Mouse (Mus musculus) CH12.LX (cell line): ENCODE measurements at regions not wholly inside any gene's neighbourhood (a gene's known extent, or its start where the extent isn't known, plus 50 kb on each side); places are given as distances from the start of the nearest gene placed in this dataset.

Source experiments
- DNase-seq: peaks from one replicate; pipeline ENCODE4 v3.0.0-alpha.2; 2013; ENCODE audit errors: extremely low read depth
- H3K27ac ChIP-seq: 2 replicates; pipeline ENCODE4 v1.5.1; 2012; ENCODE audit warnings: low read depth, mild to moderate bottlenecking, control low read depth, moderate library complexity; ENCODE audit not compliant: insufficient read depth
- H3K27me3 ChIP-seq: replicated peaks from 2 replicates; pipeline ENCODE3; 2012; ENCODE audit warnings: inconsistent platforms
- H3K36me3 ChIP-seq, 2 experiments: replicated peaks in 1 of 2; 2 replicates each; pipeline versions ENCODE3 to v1.6.1; 2012; ENCODE audit warnings: inconsistent platforms in 1 of 2, low read length in 1 of 2, mild to moderate bottlenecking in 1 of 2, mixed read lengths in 1 of 2, moderate library complexity in 1 of 2; ENCODE audit not compliant: control insufficient read depth in 1 of 2, insufficient read depth in 1 of 2
- H3K4me1 ChIP-seq, 2 experiments: 2 replicates each; pipeline ENCODE4 v1.6.1; 2012; ENCODE audit warnings: inconsistent platforms in 1 of 2, moderate library complexity in 1 of 2; ENCODE audit not compliant: insufficient read depth in 2 of 2, control insufficient read depth in 1 of 2
- H3K4me2 ChIP-seq: 2 replicates; pipeline ENCODE4 v1.6.1; 2012; ENCODE audit warnings: low read depth, mild to moderate bottlenecking, control low read depth; ENCODE audit not compliant: poor library complexity, insufficient read depth, severe bottlenecking
- H3K4me3 ChIP-seq, 3 experiments: fragments of 150-350 bp in 1 of 3; sonication (generic) in 1 of 3; replicated peaks in 1 of 3; 2 replicates each; pipeline versions ENCODE3 to v1.5.1; 2011 to 2012; ENCODE audit warnings: low read depth in 2 of 3, low read length in 2 of 3, mild to moderate bottlenecking in 2 of 3, moderate library complexity in 2 of 3, control low read depth in 1 of 3, improper control_type of control experiment in 1 of 3, inconsistent platforms in 1 of 3, mixed read lengths in 1 of 3; ENCODE audit not compliant: poor library complexity in 1 of 3
- H3K79me2 ChIP-seq: replicated peaks from 2 replicates; pipeline ENCODE4 v1.6.1; 2012; ENCODE audit warnings: mild to moderate bottlenecking, moderate library complexity; ENCODE audit not compliant: control insufficient read depth, poor library complexity, insufficient read depth, severe bottlenecking; ENCODE audit errors: extremely low read depth
- H3K9ac ChIP-seq: 2 replicates; pipeline ENCODE4 v1.6.1; 2012; ENCODE audit warnings: low read depth, mild to moderate bottlenecking, control low read depth, moderate library complexity; ENCODE audit not compliant: insufficient read depth
- H3K9me3 ChIP-seq: replicated peaks from 2 replicates; pipeline ENCODE3; 2012; ENCODE audit warnings: low read length, inconsistent platforms, mixed read lengths
- BHLHE40 ChIP-seq: IDR thresholded peaks from 2 replicates; pipeline ENCODE4 v1.6.1; 2011; ENCODE audit warnings: mild to moderate bottlenecking, low read depth, low read length, improper control_type of control experiment
- CHD1 ChIP-seq: IDR thresholded peaks from 2 replicates; pipeline ENCODE4 v1.6.1; 2012; ENCODE audit warnings: low read depth, low read length, improper control_type of control experiment, inconsistent platforms
- CTCF ChIP-seq, 2 experiments: IDR thresholded peaks in 1 of 2; conservative IDR thresholded peaks in 1 of 2; 2 replicates each; pipeline ENCODE4 v1.5.1; 2011 to 2012; ENCODE audit warnings: low read depth in 2 of 2, low read length in 2 of 2, improper control_type of control experiment in 1 of 2, inconsistent platforms in 1 of 2, mild to moderate bottlenecking in 1 of 2, moderate library complexity in 1 of 2
- HCFC1 ChIP-seq: IDR thresholded peaks from 2 replicates; pipeline ENCODE4 v1.6.1; 2012; ENCODE audit warnings: low read depth, mild to moderate bottlenecking, inconsistent platforms, low read length, improper control_type of control experiment
- IRF4 ChIP-seq: IDR thresholded peaks from 2 replicates; pipeline ENCODE4 v1.6.1; 2014; ENCODE audit warnings: low read depth, mild to moderate bottlenecking, inconsistent platforms, low read length, improper control_type of control experiment
- JUND ChIP-seq: conservative IDR thresholded peaks from 2 replicates; pipeline ENCODE4 v1.6.1; 2011; ENCODE audit warnings: low read depth, low read length, improper control_type of control experiment
- KAT2A ChIP-seq: IDR thresholded peaks from 2 replicates; pipeline ENCODE4 v1.6.1; 2012; ENCODE audit warnings: low read length, improper control_type of control experiment, inconsistent platforms; ENCODE audit not compliant: insufficient replicate concordance
- MAX ChIP-seq: IDR thresholded peaks from 2 replicates; pipeline ENCODE4 v1.6.1; 2011; ENCODE audit warnings: low read length, improper control_type of control experiment
- MAZ ChIP-seq: IDR thresholded peaks from 2 replicates; pipeline ENCODE4 v1.6.1; 2012; ENCODE audit warnings: low read depth, mild to moderate bottlenecking, inconsistent platforms, low read length, improper control_type of control experiment, moderate library complexity
- MEF2A ChIP-seq: IDR thresholded peaks from 2 replicates; pipeline ENCODE4 v1.6.1; 2014; ENCODE audit warnings: low read depth, mild to moderate bottlenecking, inconsistent platforms, low read length, improper control_type of control experiment, borderline replicate concordance
- MXI1 ChIP-seq: IDR thresholded peaks from 2 replicates; pipeline ENCODE4 v1.6.1; 2011; ENCODE audit warnings: mild to moderate bottlenecking, low read depth, low read length, improper control_type of control experiment
- NELFE ChIP-seq: IDR thresholded peaks from 2 replicates; pipeline ENCODE4 v1.6.1; 2011; ENCODE audit warnings: low read depth, low read length, improper control_type of control experiment
- POLR2A ChIP-seq: IDR thresholded peaks from 2 replicates; pipeline ENCODE4 v1.6.1; 2011; ENCODE audit warnings: low read depth, mild to moderate bottlenecking, improper control_type of control experiment, low read length
- POLR2AphosphoS2 ChIP-seq: IDR thresholded peaks from 2 replicates; pipeline ENCODE4 v1.6.1; 2011; ENCODE audit warnings: low read depth, low read length, improper control_type of control experiment
- RAD21 ChIP-seq: IDR thresholded peaks from 2 replicates; pipeline ENCODE4 v1.6.1; 2011; ENCODE audit warnings: low read depth, mild to moderate bottlenecking, low read length, improper control_type of control experiment, moderate library complexity
- SMC3 ChIP-seq: IDR thresholded peaks from 2 replicates; pipeline ENCODE4 v1.6.1; 2011; ENCODE audit warnings: low read depth, low read length, improper control_type of control experiment
- TBP ChIP-seq: conservative IDR thresholded peaks from 2 replicates; pipeline ENCODE4 v1.6.1; 2011; ENCODE audit warnings: low read depth, low read length, improper control_type of control experiment
- UBTF ChIP-seq: IDR thresholded peaks from 2 replicates; pipeline ENCODE4 v1.6.1; 2012; ENCODE audit warnings: low read depth, mild to moderate bottlenecking, inconsistent platforms, low read length, improper control_type of control experiment, moderate library complexity
- USF1 ChIP-seq: IDR thresholded peaks from 2 replicates; pipeline ENCODE4 v1.6.1; 2014; ENCODE audit warnings: low read depth, mild to moderate bottlenecking, inconsistent platforms, low read length, improper control_type of control experiment
- ZNF384 ChIP-seq: IDR thresholded peaks from 2 replicates; pipeline ENCODE4 v1.6.1; 2012; ENCODE audit warnings: low read depth, low read length, improper control_type of control experiment, inconsistent platforms
- dilution Hi-C: fragments of 300-500 bp; cut with MboI; formaldehyde crosslinking; loops from 2 replicates; pipeline ENCODE4 v1.14.3; 2020; ENCODE audit warnings: low sequenced_read_pairs; ENCODE audit not compliant: extremely low pct_unique_long_range_greater_than_20kb, extremely low pct_ligation_motif_present
- in situ Hi-C: fragments of 300-500 bp; cut with MboI; formaldehyde crosslinking; loops from 3 replicates; pipeline ENCODE4 v1.14.3; 2019; ENCODE audit warnings: low sequenced_read_pairs, low pct_ligation_motif_present, low pct_unique_long_range_greater_than_20kb, mixed read lengths

DNA sequence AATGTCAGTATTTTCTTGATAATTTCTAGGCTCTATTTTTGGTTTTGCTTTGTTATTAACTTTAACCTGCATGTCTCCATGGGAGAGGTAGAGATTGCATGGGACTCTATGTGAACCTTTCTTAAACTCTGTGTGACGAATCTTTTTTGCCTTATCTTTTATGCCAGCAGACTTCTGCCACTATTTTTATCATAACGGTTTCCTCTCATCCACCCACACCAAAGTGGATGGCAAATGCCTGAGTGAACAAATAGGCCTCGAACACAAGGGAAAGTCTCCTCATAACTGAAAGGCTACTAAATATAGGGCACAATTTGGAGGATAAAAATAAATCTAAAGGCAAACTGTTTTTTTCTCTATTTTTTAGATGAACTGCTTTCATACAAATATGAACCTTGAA is 343.3 kb upstream of the Ctso start:
- in situ Hi-C loops, result no loop called here
- dilution Hi-C loops, result no loop called here
- no peak overlapping the region for H3K4me2 ChIP-seq

DNA sequence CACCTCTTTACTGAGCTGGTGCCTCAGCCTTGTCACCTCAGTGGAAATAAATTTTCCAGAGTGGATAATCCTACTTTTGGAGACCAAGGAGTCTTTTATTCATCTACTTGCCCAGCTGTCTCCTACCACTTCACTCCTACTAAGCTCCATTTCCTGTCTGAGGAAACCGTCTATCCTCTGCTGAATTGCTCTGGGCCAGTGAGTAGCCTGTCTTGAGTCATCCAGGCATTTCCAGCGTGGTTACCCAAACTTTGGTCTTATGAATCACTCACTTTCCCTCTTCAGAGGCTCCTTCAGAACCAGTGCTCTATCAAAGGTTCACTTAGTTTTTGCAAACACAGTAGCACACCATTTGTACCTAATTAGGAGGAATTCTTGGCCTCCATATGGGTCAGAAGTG is 303.2 kb upstream of the Ctso start:
- no peak for TF ChIP-seq NELFE
- TF ChIP-seq BHLHE40, result no peak
- TF ChIP-seq JUND, result no peak
- TF ChIP-seq POLR2AphosphoS2, result no peak
- no peak for TF ChIP-seq HCFC1
- no peak for TF ChIP-seq IRF4
- no peak for TF ChIP-seq USF1
- H3K4me1 ChIP-seq, result no peaks in the 10 kb centered on the region; a peak in 1 of 4 replicates
- no peaks in the 10 kb centered on the region for H3K27me3 ChIP-seq
- H3K36me3 ChIP-seq, result no peaks in the 10 kb centered on the region
- H3K9me3 ChIP-seq, result no peaks in the 10 kb centered on the region
- H3K9ac ChIP-seq, result no peak overlapping the region
- in situ Hi-C loops (no loop called here), dilution Hi-C loops (no loop called here)
- no peak overlapping the region for H3K4me3 ChIP-seq
- H3K27ac ChIP-seq, result no peak overlapping the region
- DNase-seq, result peak; percentile 5
- no peak overlapping the region for H3K4me2 ChIP-seq
- no peaks in the 10 kb centered on the region for H3K79me2 ChIP-seq

More for the DNA sequence above, 343.3 kb upstream of the Ctso start:
- Histone ChIP-seq H3K4me1 (no peaks in the 10 kb centered on the region), H3K27ac (no peak overlapping the region), H3K9me3 (no peaks in the 10 kb centered on the region), H3K36me3 (no peaks in the 10 kb centered on the region), H3K4me3 (no peak overlapping the region), H3K9ac (no peak overlapping the region), H3K79me2 (no peaks in the 10 kb centered on the region), H3K27me3 (no peaks in the 10 kb centered on the region)
- DNase-seq, result no peak
- TF ChIP-seq ZNF384, result no peak
- TF ChIP-seq KAT2A, result no peak
- TF ChIP-seq IRF4, result no peak
- TF ChIP-seq NELFE, result no peak
- no peak for TF ChIP-seq POLR2A
- no peak for TF ChIP-seq SMC3

DNA sequence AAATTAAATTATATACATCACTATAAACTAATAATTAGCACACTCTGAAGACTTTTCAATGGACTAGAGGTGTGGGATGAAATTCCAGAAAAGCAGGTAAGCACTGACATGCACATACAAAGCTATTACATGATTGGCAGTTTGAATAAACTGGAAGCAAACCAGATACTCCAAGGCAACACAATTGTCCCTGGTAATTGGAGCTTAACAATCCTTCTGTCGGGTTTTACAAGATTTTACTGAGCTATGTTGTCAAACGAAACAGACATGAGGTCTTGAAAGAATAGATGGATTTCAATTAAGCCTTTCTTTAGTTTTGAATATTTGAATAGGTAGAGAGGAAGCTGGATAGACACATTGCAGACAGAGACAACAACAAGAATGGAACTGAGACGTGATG is 273.9 kb upstream of the Ctso start:
- Histone ChIP-seq H3K27ac (no peak overlapping the region), H3K9me3 (no peaks in the 10 kb centered on the region), H3K9ac (no peak overlapping the region), H3K4me2 (no peak overlapping the region), H3K36me3 (no peaks in the 10 kb centered on the region), H3K79me2 (no peaks in the 10 kb centered on the region), H3K4me3 (no peak overlapping the region), H3K27me3 (no peaks in the 10 kb centered on the region), H3K4me1 (no peaks in the 10 kb centered on the region)
- in situ Hi-C loops (no loop called here), dilution Hi-C loops (no loop called here)
- TF ChIP-seq RAD21, result no peak
- TF ChIP-seq MAZ, result no peak
- TF ChIP-seq CHD1, result no peak
- no peak for TF ChIP-seq CTCF (conservative IDR thresholded peaks at IDR 0.05 in 1 of 2, IDR thresholded peaks at IDR 0.05 in 1 of 2; ENCODE audit: low read depth in 2 of 2, low read length in 2 of 2)
- TF ChIP-seq TBP, result no peak
- TF ChIP-seq MAX, result no peak
- TF ChIP-seq MEF2A, result no peak
- no peak for TF ChIP-seq UBTF
- TF ChIP-seq MXI1, result no peak
- DNase-seq, result no peak
